8 mouse cellular contexts compared by ENCODE assay signal in genomic region chr19:15837715-15838175, GRCm38 (mm10).
DNase-seq lines count a peak whose midpoint lies in the region; ATAC-seq lines count a peak whose summit lies in the region.

No protein-coding gene starts in this region.

- 32% methylated on average over 1 of the region's 1 CpGs for WGBS in embryonic facial prominence, embryonic 15.5 days
- WGBS in neural tube, embryonic 12.5 days: 8% methylated on average over 1 of the region's 1 CpGs

- H3K4me1 ChIP-seq in embryonic facial prominence, embryonic 15.5 days: peaks cover 3% of the 10 kb centered on the region; the same call in 1 of the 2 replicates
- peaks cover 24% of the 10 kb centered on the region; the same call in 1 of the 2 replicates for H3K4me1 ChIP-seq in neural tube, embryonic 12.5 days

- peak overlapping the region; percentile 17; the same call in 1 of the 2 replicates for H3K27ac ChIP-seq in embryonic facial prominence, embryonic 15.5 days (replicated peaks)
- no peak overlapping the region for H3K27ac ChIP-seq in neural tube, embryonic 12.5 days

- no peak overlapping the region for H3K4me2 ChIP-seq in embryonic facial prominence, embryonic 15.5 days (replicated peaks)
- no peak overlapping the region; the same call in 1 of the 2 replicates for H3K4me2 ChIP-seq in neural tube, embryonic 12.5 days (replicated peaks)

- H3K9ac ChIP-seq in embryonic facial prominence, embryonic 15.5 days: no peak overlapping the region
- no peak overlapping the region for H3K9ac ChIP-seq in neural tube, embryonic 12.5 days

- no peak overlapping the region for H3K4me3 ChIP-seq in embryonic facial prominence, embryonic 15.5 days (replicated peaks)
- H3K4me3 ChIP-seq in neural tube, embryonic 12.5 days: no peak overlapping the region

- no peaks in the 10 kb centered on the region for H3K9me3 ChIP-seq in embryonic facial prominence, embryonic 15.5 days (replicated peaks)
- H3K9me3 ChIP-seq in neural tube, embryonic 12.5 days: no peaks in the 10 kb centered on the region

- no peaks in the 10 kb centered on the region for H3K27me3 ChIP-seq in embryonic facial prominence, embryonic 15.5 days
- no peaks in the 10 kb centered on the region for H3K27me3 ChIP-seq in neural tube, embryonic 12.5 days (replicated peaks)

- DNase-seq in layer of hippocampus, postnatal 10 days (ENCODE audit: low spot score in 2 of 2): peak; percentile 5 to 18
- DNase-seq in layer of hippocampus, postnatal 36 days: no peak
- DNase-seq in kidney, postnatal 14 days: peak; percentile 65
- no peak for DNase-seq in cerebellum, adult 9-10 months
- DNase-seq in frontal cortex, postnatal 14 days (ENCODE audit: low spot score in 2 of 2): no peak
- DNase-seq in c-Kit-positive CD71-positive TER-119-positive erythroid progenitor cells, embryonic 14.5 days (ENCODE audit: low spot score): no peak

- H3K36me3 ChIP-seq in embryonic facial prominence, embryonic 15.5 days: no peaks in the 10 kb centered on the region
- no peaks in the 10 kb centered on the region for H3K36me3 ChIP-seq in neural tube, embryonic 12.5 days

- ATAC-seq in embryonic facial prominence, embryonic 15.5 days (ENCODE audit: insufficient number of reproducible peaks, low FRiP score, low TSS enrichment, low read depth): no peak
- ATAC-seq in neural tube, embryonic 12.5 days (ENCODE audit: low FRiP score, low read depth): peak; percentile 64

Comparison
In these comparisons a context has a peak if more than half of its experiments do, and no peak if none do; other contexts are left out.
1. DNase-seq: peak in layer of hippocampus, postnatal 10 days (2 of 2) and kidney, postnatal 14 days (single experiment); none in layer of hippocampus, postnatal 36 days (0 of 2), cerebellum, adult 9-10 months (single experiment), frontal cortex, postnatal 14 days (0 of 2) and c-Kit-positive CD71-positive TER-119-positive erythroid progenitor cells, embryonic 14.5 days (single experiment).